Mouse (Mus musculus): ENCODE measurements at regions not wholly inside any gene's neighbourhood (a gene's known extent, or its start where the extent isn't known, plus 50 kb on each side); places are given as distances from the start of the nearest gene placed in this dataset.
A peak's percentile ranks its signal among the peaks of the same experiment; 100 is the strongest.
"Not testable (repeated sequence)": the region's sequence is repeated elsewhere in the genome, so short reads cannot be mapped to it uniquely, and the experiment has no call there.

- DNase-seq, result no peak
Observed at GRCm38 (mm10) chr15:92994191-92994671, 280.7 kb downstream of the Gxylt1 start.

- no peak for DNase-seq
Observed at GRCm38 (mm10) chr15:92993538-92994190, 281.3 kb downstream of the Gxylt1 start.

GRCm38 (mm10) chr15:92975774-92976173 is 299.2 kb downstream of the Gxylt1 start:
- DNase-seq, result peak; percentile 84

- peak; percentile 87 for DNase-seq
Observed at GRCm38 (mm10) chr15:92974931-92975330, 300.0 kb downstream of the Gxylt1 start.

- DNase-seq, result no peak
Observed at GRCm38 (mm10) chr15:92973651-92974229, 301.2 kb downstream of the Gxylt1 start.

- no peak for DNase-seq
Observed at GRCm38 (mm10) chr15:92965556-92965955, 309.4 kb downstream of the Gxylt1 start.

- no peak for DNase-seq
Observed at GRCm38 (mm10) chr15:92964901-92965300, 310.1 kb downstream of the Gxylt1 start.

- DNase-seq, result no peak
Observed at GRCm38 (mm10) chr15:92964131-92964530, 310.8 kb downstream of the Gxylt1 start.

- not testable (repeated sequence) for DNase-seq
Observed at GRCm38 (mm10) chr15:92950912-92951311, 324.1 kb downstream of the Gxylt1 start.

- DNase-seq, result no peak
Observed at GRCm38 (mm10) chr15:92946216-92946615, 328.8 kb downstream of the Gxylt1 start.

- no peak for DNase-seq
Observed at GRCm38 (mm10) chr15:92903821-92904220, 371.2 kb downstream of the Gxylt1 start.

GRCm38 (mm10) chr15:92897277-92897676 is 377.7 kb downstream of the Gxylt1 start:
- no peak for DNase-seq

GRCm38 (mm10) chr15:92895836-92896235 is 379.1 kb downstream of the Gxylt1 start:
- no peak for DNase-seq

- no peak for DNase-seq
Observed at GRCm38 (mm10) chr15:92876438-92876837, 398.5 kb downstream of the Gxylt1 start.

GRCm38 (mm10) chr15:92864106-92864505 is 410.9 kb downstream of the Gxylt1 start:
- peak; percentile 37 for DNase-seq

GRCm38 (mm10) chr15:92850854-92851253 is 424.1 kb downstream of the Gxylt1 start:
- DNase-seq, result no peak

GRCm38 (mm10) chr15:92840035-92840434 is 434.9 kb downstream of the Gxylt1 start:
- DNase-seq, result no peak

- DNase-seq, result no peak
Observed at GRCm38 (mm10) chr15:92839611-92840010, 435.4 kb downstream of the Gxylt1 start.

- no peak for DNase-seq
Observed at GRCm38 (mm10) chr15:92826136-92826535, 429.5 kb downstream of the Pdzrn4 start.

All from layer of hippocampus, adult 9-11 months (tissue).